Mouse (Mus musculus) forebrain, embryonic 14.5 days (tissue): ENCODE measurements at regions not wholly inside any gene's neighbourhood (a gene's known extent, or its start where the extent isn't known, plus 50 kb on each side); places are given as distances from the start of the nearest gene placed in this dataset.

ENCODE experiments used
- ATAC-seq: fragments of 200-750 bp; cut with Nextera tagmentation; 2 replicates; pipeline ENCODE4 v1.8.0; 2017; ENCODE audit warnings: mild to moderate bottlenecking, moderate library complexity
- DNase-seq: peaks from one replicate; pipeline ENCODE4 v3.0.0-alpha.2; 2015; ENCODE audit warnings: low spot score
- H3K27ac ChIP-seq: fragments of 300-500 bp; sonication (generic); 2 replicates; pipeline ENCODE4 v1.5.1; 2014; ENCODE audit warnings: low read depth, mild to moderate bottlenecking, control low read depth, low read length, moderate library complexity
- H3K27me3 ChIP-seq: fragments of 300-500 bp; sonication (generic); replicated peaks from 2 replicates; pipeline ENCODE4 v1.6.1; 2014; ENCODE audit warnings: low read length, control low read depth, mixed read lengths; ENCODE audit not compliant: control insufficient read depth, insufficient read depth
- H3K36me3 ChIP-seq: fragments of 300-500 bp; sonication (generic); 2 replicates; pipeline ENCODE4 v1.6.1; 2014; ENCODE audit warnings: low read length, control low read depth; ENCODE audit not compliant: control insufficient read depth, insufficient read depth
- H3K4me1 ChIP-seq: fragments of 300-500 bp; sonication (generic); 2 replicates; pipeline ENCODE4 v1.6.1; 2014; ENCODE audit warnings: antibody characterized with exemption, low read length, control low read depth; ENCODE audit not compliant: control insufficient read depth, insufficient read depth
- H3K4me2 ChIP-seq: fragments of 300-500 bp; sonication (generic); 2 replicates; pipeline ENCODE4 v1.6.1; 2014; ENCODE audit warnings: mild to moderate bottlenecking, control low read depth, low read length
- H3K4me3 ChIP-seq: fragments of 300-500 bp; sonication (generic); 2 replicates; pipeline ENCODE4 v1.5.1; 2014; ENCODE audit warnings: low read depth, low read length, control low read depth
- H3K9ac ChIP-seq: fragments of 300-500 bp; sonication (generic); 2 replicates; pipeline ENCODE4 v1.6.1; 2014; ENCODE audit warnings: mild to moderate bottlenecking, low read length, control low read depth, moderate library complexity
- H3K9me3 ChIP-seq: fragments of 300-500 bp; sonication (generic); replicated peaks from 2 replicates; pipeline ENCODE4 v1.6.1; 2016; ENCODE audit warnings: low read length, control low read depth, mixed read lengths; ENCODE audit not compliant: control insufficient read depth
- WGBS: fragments of 180-500 bp; shearing (Covaris S2); extraction: QIAGEN DNeasy Blood & Tissue Kit; methylation state at CpG from one replicate; pipeline ENCODE4 v1.1.7; 2014; 5-methylcytosine and 5-hydroxymethylcytosine counted together

- ATAC-seq (peak; percentile 95), DNase-seq (peak; percentile 83)
- Histone ChIP-seq H3K9me3 (no peaks in the 10 kb centered on the region), H3K9ac (no peak overlapping the region), H3K27ac (no peak overlapping the region), H3K4me2 (no peak overlapping the region), H3K27me3 (no peaks in the 10 kb centered on the region), H3K4me1 (peaks cover 9% of the 10 kb centered on the region; the same call in 1 of the 2 replicates), H3K36me3 (no peaks in the 10 kb centered on the region), H3K4me3 (no peak overlapping the region)
- 12% methylated on average over 1 of the region's 1 CpGs for WGBS
Measured at GRCm38 (mm10) chr2:179045361-179045760, 396.9 kb upstream of the Cdh4 start.

GRCm38 (mm10) chr2:179054441-179054840, 387.8 kb upstream of the Cdh4 start:
- Histone ChIP-seq H3K27ac (no peak overlapping the region), H3K4me1 (no peaks in the 10 kb centered on the region), H3K36me3 (no peaks in the 10 kb centered on the region), H3K9me3 (no peaks in the 10 kb centered on the region), H3K4me2 (no peak overlapping the region), H3K9ac (no peak overlapping the region), H3K4me3 (no peak overlapping the region), H3K27me3 (no peaks in the 10 kb centered on the region)
- peak; percentile 16 for DNase-seq
- no peak for ATAC-seq
- WGBS: 55% methylated on average over 8 of the region's 8 CpGs

GRCm38 (mm10) chr2:179064616-179065015, 377.6 kb upstream of the Cdh4 start:
- H3K9ac ChIP-seq: no peak overlapping the region
- H3K4me3 ChIP-seq: no peak overlapping the region
- H3K27me3 ChIP-seq: no peaks in the 10 kb centered on the region
- H3K4me2 ChIP-seq: no peak overlapping the region
- H3K4me1 ChIP-seq: no peaks in the 10 kb centered on the region
- no peak for ATAC-seq
- H3K36me3 ChIP-seq: no peaks in the 10 kb centered on the region
- H3K27ac ChIP-seq: no peak overlapping the region
- WGBS: 34% methylated on average over 8 of the region's 8 CpGs
- no peaks in the 10 kb centered on the region for H3K9me3 ChIP-seq
- no peak for DNase-seq

- Histone ChIP-seq H3K4me3 (no peak overlapping the region), H3K4me2 (no peak overlapping the region), H3K9me3 (no peaks in the 10 kb centered on the region), H3K9ac (no peak overlapping the region), H3K36me3 (no peaks in the 10 kb centered on the region), H3K27me3 (no peaks in the 10 kb centered on the region), H3K27ac (no peak overlapping the region), H3K4me1 (no peaks in the 10 kb centered on the region)
- ATAC-seq (no peak), DNase-seq (no peak)
- 82% methylated on average over 6 of the region's 6 CpGs for WGBS
Measured at GRCm38 (mm10) chr2:179069520-179069919, 372.7 kb upstream of the Cdh4 start.

GRCm38 (mm10) chr2:179070346-179070745, 371.9 kb upstream of the Cdh4 start:
- peak; percentile 60 for DNase-seq

GRCm38 (mm10) chr2:179080462-179081274, 361.6 kb upstream of the Cdh4 start:
- Histone ChIP-seq H3K4me1 (no peaks in the 10 kb centered on the region), H3K36me3 (no peaks in the 10 kb centered on the region), H3K4me2 (no peak overlapping the region), H3K9ac (no peak overlapping the region), H3K27ac (no peak overlapping the region), H3K27me3 (no peaks in the 10 kb centered on the region), H3K4me3 (no peak overlapping the region), H3K9me3 (no peaks in the 10 kb centered on the region)
- WGBS: 73% methylated on average over 13 of the region's 13 CpGs
- no peak for ATAC-seq
- no peak for DNase-seq

More at GRCm38 (mm10) chr2:179070346-179070745, 371.9 kb upstream of the Cdh4 start:
- ATAC-seq: no peak
- Histone ChIP-seq H3K9ac (no peak overlapping the region), H3K4me1 (no peaks in the 10 kb centered on the region), H3K27me3 (no peaks in the 10 kb centered on the region), H3K4me2 (no peak overlapping the region), H3K4me3 (no peak overlapping the region), H3K27ac (no peak overlapping the region), H3K9me3 (no peaks in the 10 kb centered on the region), H3K36me3 (no peaks in the 10 kb centered on the region)
- WGBS: 35% methylated on average over 1 of the region's 1 CpGs

- 90% methylated on average over 9 of the region's 9 CpGs for whole genome bisulfite sequencing
- Histone ChIP-seq H3K27ac (no peak overlapping the region), H3K4me1 (no peaks in the 10 kb centered on the region), H3K27me3 (no peaks in the 10 kb centered on the region), H3K9ac (no peak overlapping the region), H3K4me2 (no peak overlapping the region), H3K4me3 (no peak overlapping the region), H3K36me3 (no peaks in the 10 kb centered on the region), H3K9me3 (no peaks in the 10 kb centered on the region)
- DNase-seq (no peak), ATAC-seq (no peak)
Measured at GRCm38 (mm10) chr2:179086915-179087314, 355.3 kb upstream of the Cdh4 start.

- no peak overlapping the region for H3K27ac ChIP-seq
- H3K4me3 ChIP-seq: no peak overlapping the region
- H3K4me1 ChIP-seq: peaks cover 12% of the 10 kb centered on the region
- no peaks in the 10 kb centered on the region for H3K27me3 ChIP-seq
- ATAC-seq (no peak), DNase-seq (no peak)
- 30% methylated on average over 3 of the region's 3 CpGs for WGBS
- H3K9ac ChIP-seq: no peak overlapping the region
- H3K4me2 ChIP-seq: no peak overlapping the region
- no peaks in the 10 kb centered on the region for H3K9me3 ChIP-seq
- H3K36me3 ChIP-seq: no peaks in the 10 kb centered on the region
Measured at GRCm38 (mm10) chr2:179091480-179091879, 350.8 kb upstream of the Cdh4 start.

- Histone ChIP-seq H3K27me3 (no peaks in the 10 kb centered on the region), H3K36me3 (no peaks in the 10 kb centered on the region), H3K4me3 (no peak overlapping the region), H3K27ac (peak overlapping the region; percentile 27; the same call in 1 of the 2 replicates), H3K4me1 (peaks cover 12% of the 10 kb centered on the region), H3K9me3 (no peaks in the 10 kb centered on the region), H3K9ac (peak overlapping the region; percentile 29; the same call in 1 of the 2 replicates), H3K4me2 (0 out of 2 replicates have a peak overlapping the region, but pooled peaks have one; percentile 20)
- ATAC-seq (peak; percentile 95), DNase-seq (peak; percentile 79)
- WGBS: 15% methylated on average over 11 of the region's 11 CpGs
Measured at GRCm38 (mm10) chr2:179093996-179094395, 348.2 kb upstream of the Cdh4 start.
